Mouse (Mus musculus): ENCODE data around the gene Emg1.

GRCm38 (mm10) chr6:124699962-124700610 lies 11.9 kb downstream of the Emg1 start:
- no peak for TF ChIP-seq CTCF (IDR thresholded peaks at IDR 0.05; ENCODE audit: low read depth, low read length)
- no peak for TF ChIP-seq POLR2A (IDR thresholded peaks at IDR 0.05; ENCODE audit: extremely low read depth, insufficient read depth, low read length)

Measured in liver, adult 2 months (tissue).